Mouse (Mus musculus) cerebellum, adult 8-10 months (tissue): ENCODE measurements around the gene Tbxa2r.

Experiments used
- DNase-seq: peaks from one replicate; pipeline ENCODE4 v3.0.0; 2022

The Tbxa2r gene

DNA sequence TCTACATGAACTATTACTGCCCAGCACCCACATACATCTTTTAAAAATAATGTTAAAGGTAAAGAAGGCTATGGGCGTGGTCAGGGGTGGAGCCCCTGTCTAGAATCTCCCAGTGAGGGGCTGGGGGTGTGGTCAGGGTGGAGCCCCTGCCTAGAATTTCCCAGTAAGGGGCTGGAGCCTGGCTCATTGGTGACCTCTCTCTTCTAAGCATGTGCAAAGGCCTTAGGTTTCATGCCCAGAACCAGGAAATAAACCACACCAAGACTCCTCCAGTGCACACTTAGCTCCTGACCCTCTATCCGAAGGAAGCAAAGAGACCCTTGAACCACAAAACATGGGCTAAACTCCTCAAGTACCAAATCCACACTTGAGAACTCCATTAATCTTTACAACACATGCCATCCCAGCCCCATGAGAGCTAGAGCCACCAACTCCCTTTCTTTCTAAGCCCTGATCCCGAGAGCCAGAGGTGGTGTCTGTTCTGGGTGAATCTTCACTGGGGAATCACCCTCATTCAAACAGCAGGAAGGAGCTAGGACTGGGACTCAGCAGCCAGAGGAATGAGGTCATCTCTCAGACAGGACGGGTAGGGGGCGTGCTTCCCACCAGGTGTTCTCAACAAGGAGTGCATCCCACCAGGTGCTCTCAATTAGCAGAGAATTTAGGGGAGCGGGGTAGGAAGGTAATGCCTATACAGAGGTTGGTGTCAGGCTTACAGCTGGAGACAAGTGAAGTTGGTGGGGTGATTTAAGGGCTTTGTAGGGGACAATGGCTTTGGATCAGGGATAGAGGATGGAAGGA is 48.2 kb downstream of the Tbxa2r start:
- DNase-seq, result no peak

DNA sequence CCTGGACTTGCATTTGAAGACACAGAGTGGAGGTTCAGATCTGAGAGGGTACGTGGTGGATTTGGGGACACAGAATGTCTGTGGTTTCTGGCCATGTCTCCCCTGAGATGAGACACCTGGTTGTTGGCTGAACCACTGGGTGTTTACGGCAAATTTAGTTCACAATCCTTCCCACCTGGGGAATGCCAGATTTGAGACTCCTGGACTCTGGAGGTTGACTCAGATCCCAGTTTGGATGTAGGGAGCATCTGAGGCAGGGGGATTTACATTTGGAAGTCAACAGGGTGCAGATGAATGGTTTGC is 48.8 kb downstream of the Tbxa2r start:
- no peak for DNase-seq

GRCm38 (mm10) chr10:81377793-81378552 is 49.4 kb downstream of the Tbxa2r start, which contains the start of gene Fzr1:
Fzr1 (minus strand) TSS chr10:81378516.
- no peak for DNase-seq

DNA sequence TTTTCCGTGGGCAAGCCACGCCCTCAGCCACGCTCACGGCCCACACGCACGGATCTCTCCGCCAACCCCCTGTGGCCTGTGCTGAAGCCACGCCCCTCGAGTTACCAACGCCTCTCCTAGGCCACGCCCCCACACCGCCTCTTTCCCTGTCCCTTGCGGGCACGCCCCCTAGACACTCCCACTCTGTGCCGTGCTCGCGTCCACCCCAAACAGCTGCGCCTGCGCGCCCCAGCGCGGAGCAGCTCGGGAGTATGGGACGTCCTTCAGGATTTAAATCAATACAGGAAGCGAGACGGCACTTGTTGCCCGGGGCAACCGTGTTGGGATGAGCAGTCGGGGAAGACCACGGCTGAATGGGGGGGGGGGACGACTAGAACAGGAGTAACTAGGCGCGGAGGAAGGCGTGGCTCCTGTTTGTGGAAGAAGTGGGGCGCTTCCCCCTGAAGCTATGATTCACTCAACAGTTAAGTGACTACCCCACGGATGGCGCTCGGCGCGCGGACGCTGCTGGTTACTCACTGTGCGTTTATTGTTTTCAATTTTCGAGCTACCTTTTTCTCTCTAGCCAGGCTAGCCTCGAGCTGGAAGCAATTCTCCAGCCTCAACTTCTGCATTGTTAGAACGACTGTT is 50.1 kb downstream of the Tbxa2r start:
- peak; percentile 100 for DNase-seq

GRCm38 (mm10) chr10:81379183-81379553 is 50.6 kb downstream of the Tbxa2r start:
- no peak for DNase-seq

- no peak for DNase-seq
Measured at GRCm38 (mm10) chr10:81379809-81380378, 51.4 kb downstream of the Tbxa2r start.

DNA sequence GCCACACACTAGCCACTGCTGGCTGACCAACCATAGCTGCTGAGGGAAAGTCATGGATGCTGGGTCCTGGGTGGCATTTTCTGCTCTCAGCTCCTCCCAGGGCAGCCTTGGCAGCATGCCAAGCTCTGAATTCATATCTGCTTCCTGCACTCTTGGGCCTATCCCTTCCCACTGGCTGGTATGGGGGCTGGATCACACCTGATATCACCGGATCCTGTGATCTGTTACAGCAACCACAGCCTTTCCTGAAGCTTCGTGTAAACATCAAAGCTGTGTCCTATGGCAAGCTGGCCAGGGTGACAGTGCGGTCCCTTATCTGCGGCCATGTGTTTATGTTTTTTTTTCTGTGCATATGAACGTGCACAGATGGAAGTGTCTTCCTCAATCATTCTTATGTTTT is 53.5 kb downstream of the Tbxa2r start:
- no peak for DNase-seq

- DNase-seq, result peak; percentile 100
Measured at GRCm38 (mm10) chr10:81383802-81384604, 55.5 kb downstream of the Tbxa2r start, which contains the start of the genes Dohh and Gm48551. Dohh (plus strand) TSS chr10:81384428. Gm48551 (plus strand) TSS chr10:81384466.

DNA sequence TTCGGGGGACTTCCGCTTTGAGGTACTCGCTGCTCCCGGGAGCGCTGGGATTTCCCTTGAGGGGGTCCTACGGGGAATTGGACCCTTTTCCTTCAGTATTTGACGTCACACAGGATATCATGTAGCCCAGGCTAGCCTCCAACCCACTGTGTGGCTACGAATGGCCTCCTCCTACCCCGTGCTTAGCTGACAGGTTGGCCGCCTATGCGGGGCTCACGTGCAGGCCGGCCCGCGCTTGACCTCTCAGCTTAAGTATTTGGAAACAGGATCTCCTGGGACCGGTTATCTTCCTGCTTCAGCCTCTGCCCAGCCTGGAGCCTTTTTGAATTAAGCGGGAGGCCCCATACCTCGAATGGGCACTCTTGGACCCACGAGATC is 56.1 kb downstream of the Tbxa2r start:
- DNase-seq, result no peak
